8 mouse cellular contexts compared by ENCODE assay signal in the genomic region with DNA sequence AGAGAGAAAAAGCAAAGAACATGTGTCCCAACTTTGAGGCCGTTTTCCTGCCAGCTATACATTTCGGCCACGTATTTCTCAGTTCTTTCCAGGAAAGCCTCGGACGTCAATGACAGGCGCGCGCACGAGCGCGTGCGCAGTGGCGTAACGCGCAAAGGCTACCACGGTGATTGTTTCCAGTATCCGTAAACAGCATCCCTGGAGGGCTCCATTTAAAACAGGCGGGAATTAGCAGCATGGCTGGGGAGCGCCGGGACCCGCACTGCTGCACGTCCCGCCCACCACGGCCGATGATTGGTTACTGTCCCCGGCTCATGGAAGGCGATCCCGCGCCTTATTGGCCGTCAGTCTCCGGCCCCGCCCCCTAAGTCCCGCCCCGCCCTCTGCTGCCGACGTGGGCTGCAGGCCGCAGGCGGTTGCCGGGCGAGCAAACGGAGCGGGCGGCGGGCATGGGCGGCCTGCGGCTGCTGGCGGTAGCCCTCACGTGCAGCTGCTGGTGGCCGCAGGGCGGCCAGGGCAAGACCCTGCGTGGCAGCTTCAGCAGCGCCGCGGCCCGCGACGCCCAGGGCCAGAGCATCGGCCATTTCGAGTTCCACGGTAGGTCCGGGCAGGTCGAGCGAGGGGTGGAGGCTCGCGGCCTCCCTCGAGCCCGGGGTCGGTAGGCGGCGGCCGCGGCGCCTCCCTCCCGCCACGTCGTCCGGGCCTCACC. TPM values are rescaled to one million over a fixed set of nuclear protein-coding genes. Genes with fewer than 3 reads are reported as not detected.
A peak's percentile ranks its signal among the peaks of the same experiment; 100 is the strongest.
DNase-seq lines count a peak whose midpoint lies in the region; ATAC-seq and TF ChIP-seq lines count a peak whose summit lies in the region.

A gene (plus strand): TSS at position 415 of the 709 bp plus-strand sequence.

- H3K36me3 ChIP-seq in heart, embryonic 12.5 days = peaks cover 21% of the 10 kb centered on the region
- H3K36me3 ChIP-seq in kidney, postnatal 0 days (ENCODE audit: insufficient read depth, low read length) = peaks cover 15% of the 10 kb centered on the region; the same call in 1 of the 2 replicates
- peaks cover 14% of the 10 kb centered on the region; the same call in 1 of the 2 replicates for H3K36me3 ChIP-seq in liver, embryonic 11.5 days (ENCODE audit: control insufficient read depth, insufficient read depth, low read length)
- H3K36me3 ChIP-seq in stomach, embryonic 14.5 days (ENCODE audit: control insufficient read depth, insufficient read depth, low read length) = peaks cover 19% of the 10 kb centered on the region; the same call in 1 of the 2 replicates

- peak within 1 kb of the TSS; percentile 84 for H3K4me3 ChIP-seq in heart, embryonic 12.5 days
- H3K4me3 ChIP-seq in kidney, postnatal 0 days (replicated peaks; ENCODE audit: low read depth, low read length) = peak within 1 kb of the TSS; percentile 72
- H3K4me3 ChIP-seq in liver, embryonic 11.5 days (ENCODE audit: low read depth, low read length) = peak within 1 kb of the TSS; percentile 82
- peak within 1 kb of the TSS; percentile 89 for H3K4me3 ChIP-seq in stomach, embryonic 14.5 days (ENCODE audit: low read depth, low read length)

- under 1% methylated on average over 69 of the region's 77 CpGs for WGBS in heart, embryonic 12.5 days
- WGBS in kidney, postnatal 0 days = under 1% methylated on average over 76 of the region's 77 CpGs
- WGBS in liver, embryonic 11.5 days = under 1% methylated on average over 70 of the region's 77 CpGs
- under 1% methylated on average over 77 of the region's 77 CpGs for WGBS in stomach, embryonic 14.5 days

- peaks cover 14% of the 10 kb centered on the region for H3K4me1 ChIP-seq in heart, embryonic 12.5 days (replicated peaks)
- 0 out of 2 replicates have a peak, but pooled peaks cover 6% of the 10 kb centered on the region for H3K4me1 ChIP-seq in kidney, postnatal 0 days (replicated peaks; ENCODE audit: insufficient read depth, low read length)
- H3K4me1 ChIP-seq in liver, embryonic 11.5 days (replicated peaks; ENCODE audit: control insufficient read depth, insufficient read depth, low read length) = peaks cover 4% of the 10 kb centered on the region; the same call in 1 of the 2 replicates
- H3K4me1 ChIP-seq in stomach, embryonic 14.5 days (ENCODE audit: control insufficient read depth, insufficient read depth, low read length) = peaks cover 16% of the 10 kb centered on the region; the same call in 1 of the 2 replicates

- peak within 1 kb of the TSS; percentile 55 for H3K27ac ChIP-seq in heart, embryonic 12.5 days (ENCODE audit: poor library complexity, severe bottlenecking)
- peak within 1 kb of the TSS; percentile 38 for H3K27ac ChIP-seq in kidney, postnatal 0 days
- no peak within 1 kb of the TSS for H3K27ac ChIP-seq in liver, embryonic 11.5 days (ENCODE audit: low read depth, low read length)
- H3K27ac ChIP-seq in stomach, embryonic 14.5 days (ENCODE audit: low read length) = peak within 1 kb of the TSS; percentile 58

- no peak for TF ChIP-seq CTCF in kidney, postnatal 0 days (IDR thresholded peaks at IDR 0.05; ENCODE audit: low read depth)

- peak within 1 kb of the TSS; percentile 77 for H3K4me2 ChIP-seq in heart, embryonic 12.5 days
- peak within 1 kb of the TSS; percentile 94 for H3K4me2 ChIP-seq in kidney, postnatal 0 days (ENCODE audit: low read length)
- H3K4me2 ChIP-seq in liver, embryonic 11.5 days = peak within 1 kb of the TSS; percentile 84
- peak within 1 kb of the TSS; percentile 77 for H3K4me2 ChIP-seq in stomach, embryonic 14.5 days (replicated peaks; ENCODE audit: low read depth, low read length)

- peaks cover 4% of the 10 kb centered on the region for H3K27me3 ChIP-seq in heart, embryonic 12.5 days (replicated peaks)
- H3K27me3 ChIP-seq in kidney, postnatal 0 days (ENCODE audit: insufficient read depth, low read length) = no peaks in the 10 kb centered on the region
- no peaks in the 10 kb centered on the region for H3K27me3 ChIP-seq in liver, embryonic 11.5 days (replicated peaks; ENCODE audit: control insufficient read depth, insufficient read depth, low read length)
- H3K27me3 ChIP-seq in stomach, embryonic 14.5 days (ENCODE audit: control insufficient read depth, insufficient read depth, low read length) = no peaks in the 10 kb centered on the region

- H3K9me3 ChIP-seq in heart, embryonic 12.5 days (replicated peaks) = no peaks in the 10 kb centered on the region
- no peaks in the 10 kb centered on the region for H3K9me3 ChIP-seq in kidney, postnatal 0 days (replicated peaks; ENCODE audit: low read length)
- no peaks in the 10 kb centered on the region for H3K9me3 ChIP-seq in liver, embryonic 11.5 days (ENCODE audit: control insufficient read depth, low read length)
- no peaks in the 10 kb centered on the region for H3K9me3 ChIP-seq in stomach, embryonic 14.5 days (ENCODE audit: control insufficient read depth, low read depth, low read length)

- ATAC-seq in erythroid progenitor cell, adult 5-6 weeks (replicated peaks; ENCODE audit: low FRiP score, poor library complexity, severe bottlenecking) = peak; percentile 96
- ATAC-seq in heart, embryonic 12.5 days (ENCODE audit: insufficient number of reproducible peaks, low FRiP score) = peak; percentile 96
- ATAC-seq in kidney, postnatal 0 days (replicated peaks; ENCODE audit: low FRiP score, low read depth) = peak; percentile 96
- ATAC-seq in liver, embryonic 11.5 days (replicated peaks; ENCODE audit: low FRiP score) = peak; percentile 92
- ATAC-seq in stomach, embryonic 14.5 days (ENCODE audit: insufficient number of reproducible peaks, insufficient read depth, low FRiP score, low read depth) = peak; percentile 95

- H3K9ac ChIP-seq in heart, embryonic 12.5 days = peak within 1 kb of the TSS; percentile 90
- H3K9ac ChIP-seq in kidney, postnatal 0 days (ENCODE audit: low read depth, low read length) = peak within 1 kb of the TSS; percentile 83
- peak within 1 kb of the TSS; percentile 77 for H3K9ac ChIP-seq in liver, embryonic 11.5 days (ENCODE audit: low read depth, low read length)
- peak within 1 kb of the TSS; percentile 83 for H3K9ac ChIP-seq in stomach, embryonic 14.5 days (replicated peaks; ENCODE audit: low read depth, low read length)

- DNase-seq in CD4-positive helper T cell, adult 2 months (ENCODE audit: low read depth, low spot score) = peak; percentile 94
- DNase-seq in brain, embryonic 18.5 days (ENCODE audit: low read depth, low spot score) = peak; percentile 94
- peak; percentile 99 for DNase-seq in kidney, postnatal 0 days (ENCODE audit: low spot score)
- DNase-seq in liver, embryonic 11.5 days (ENCODE audit: low spot score) = peak; percentile 97
- peak; percentile 96 for DNase-seq in naive thymus-derived CD4-positive, alpha-beta T cell, adult 2 months (ENCODE audit: low read depth)

RNA-seq across cellular contexts. Expression of the gene that starts here (rescaled TPM):
- total RNA-seq in erythroid progenitor cell, adult 5-6 weeks (2015; ENCODE audit: low replicate concordance) = 1.1 and 2.5 TPM in 2 replicates
- total RNA-seq in erythroid progenitor cell, adult 5-6 weeks (2017; ENCODE audit: low replicate concordance) = 1.7 TPM in 1 of 2 replicates, not detected in the other
- 35.4 and 38.7 TPM in 2 replicates for polyA plus RNA-seq in heart, embryonic 12.5 days (2016; fragmentation: Nextera tagmentation; extraction: Ambion mirVana)
- polyA plus RNA-seq in kidney, postnatal 0 days (2015; fragmentation: Nextera tagmentation; extraction: Ambion mirVana) = 51.1 and 52.8 TPM in 2 replicates
- polyA plus RNA-seq in liver, embryonic 11.5 days (2014; fragmentation: Nextera tagmentation; extraction: Ambion mirVana) = 26.6 and 30.5 TPM in 2 replicates
- 60.2 and 65.6 TPM in 2 replicates for polyA plus RNA-seq in stomach, embryonic 14.5 days (2014; fragmentation: Nextera tagmentation; extraction: Ambion mirVana)
